Mouse (Mus musculus) hindbrain, embryonic 10.5 days (tissue): ENCODE measurements around the gene Atp6v1f. TPM values are rescaled to one million over a fixed set of nuclear protein-coding genes. Genes with fewer than 3 reads are reported as not detected.

Experiments
- DNase-seq: peaks from one replicate; pipeline ENCODE4 v3.0.0-alpha.2; 2017; ENCODE audit warnings: low spot score
- H3K27ac ChIP-seq: fragments of 300-500 bp; sonication (generic); 2 replicates; pipeline ENCODE4 v1.5.1; 2016; ENCODE audit warnings: mild to moderate bottlenecking, moderate library complexity
- H3K27me3 ChIP-seq: fragments of 300-500 bp; sonication (generic); 2 replicates; pipeline ENCODE4 v1.6.1; 2016; ENCODE audit warnings: mild to moderate bottlenecking; ENCODE audit not compliant: poor library complexity, insufficient read depth, severe bottlenecking
- H3K36me3 ChIP-seq: fragments of 300-500 bp; sonication (generic); 2 replicates; pipeline ENCODE4 v1.6.1; 2016; ENCODE audit warnings: mild to moderate bottlenecking, moderate library complexity
- H3K4me1 ChIP-seq: fragments of 300-500 bp; sonication (generic); replicated peaks from 2 replicates; pipeline ENCODE4 v1.6.1; 2016; ENCODE audit warnings: mild to moderate bottlenecking
- H3K4me3 ChIP-seq: fragments of 300-500 bp; sonication (generic); 2 replicates; pipeline ENCODE4 v1.5.1; 2016; ENCODE audit warnings: mild to moderate bottlenecking, moderate library complexity
- H3K9me3 ChIP-seq: fragments of 300-500 bp; sonication (generic); 2 replicates; pipeline ENCODE4 v1.6.1; 2016; ENCODE audit warnings: mild to moderate bottlenecking, moderate library complexity
- WGBS: fragments of 180-500 bp; shearing (Covaris S2); methylation state at CpG from one replicate; pipeline ENCODE4 v1.1.7; 2016; 5-methylcytosine and 5-hydroxymethylcytosine counted together
- polyA plus RNA-seq: library from polyadenylated mRNA; unstranded; fragments of >200 nt; fragmentation: Nextera tagmentation; extraction: Ambion mirVana; gene quantifications from 2 replicates; pipeline ENCODE4 v1.2.1, GENCODE M21; 2016

Atp6v1f gene
- polyA plus RNA-seq, 1 experiment from 2014 or later: 252 TPM

DNA sequence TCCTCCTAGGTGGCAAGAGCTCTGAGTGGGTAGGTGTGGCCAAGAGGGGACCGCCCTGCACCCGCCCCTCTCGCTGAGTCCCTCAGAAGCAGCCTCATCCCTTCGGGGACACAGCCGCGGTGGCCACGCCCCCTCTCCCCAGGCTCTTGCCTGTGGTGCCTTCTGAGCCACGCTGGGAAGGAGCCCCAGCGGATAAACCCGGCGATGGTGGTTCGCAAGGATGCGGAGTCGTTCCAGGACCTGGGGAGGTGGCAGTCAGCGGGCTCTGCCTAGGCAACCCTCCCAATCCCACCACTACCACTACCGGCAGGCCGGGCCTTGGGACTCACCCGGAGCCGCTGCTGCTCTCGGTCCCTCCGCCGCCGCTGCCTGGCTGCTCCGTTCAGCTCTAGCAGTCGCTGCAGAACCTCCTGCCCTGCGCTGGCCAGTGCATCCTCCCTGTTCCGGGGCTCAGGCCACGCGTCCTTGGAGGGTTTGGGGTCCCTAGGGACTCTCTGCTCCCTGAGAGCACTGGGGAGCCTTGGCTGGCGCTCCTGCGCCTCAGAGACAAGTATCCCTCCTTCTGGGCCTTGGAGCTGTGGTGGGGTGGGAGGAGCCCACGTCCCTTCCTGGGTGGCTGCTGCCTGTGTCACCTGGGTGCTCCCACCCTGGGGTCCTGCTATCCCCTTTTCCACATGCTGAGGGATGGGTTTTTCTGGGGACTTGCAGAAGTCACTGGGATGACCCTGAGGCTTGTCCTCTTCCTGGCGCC is 6.6 kb downstream of the Atp6v1f start:
- peak overlapping the region; percentile 63 for H3K27ac ChIP-seq
- WGBS: 1% methylated on average over 33 of the region's 33 CpGs
- no peaks in the 10 kb centered on the region for H3K9me3 ChIP-seq
- peak; percentile 79 for DNase-seq
- peak overlapping the region; percentile 59 for H3K4me3 ChIP-seq
- peaks cover 49% of the 10 kb centered on the region for H3K27me3 ChIP-seq
- H3K36me3 ChIP-seq: peaks cover 24% of the 10 kb centered on the region
- H3K4me1 ChIP-seq: peaks cover 19% of the 10 kb centered on the region

DNA sequence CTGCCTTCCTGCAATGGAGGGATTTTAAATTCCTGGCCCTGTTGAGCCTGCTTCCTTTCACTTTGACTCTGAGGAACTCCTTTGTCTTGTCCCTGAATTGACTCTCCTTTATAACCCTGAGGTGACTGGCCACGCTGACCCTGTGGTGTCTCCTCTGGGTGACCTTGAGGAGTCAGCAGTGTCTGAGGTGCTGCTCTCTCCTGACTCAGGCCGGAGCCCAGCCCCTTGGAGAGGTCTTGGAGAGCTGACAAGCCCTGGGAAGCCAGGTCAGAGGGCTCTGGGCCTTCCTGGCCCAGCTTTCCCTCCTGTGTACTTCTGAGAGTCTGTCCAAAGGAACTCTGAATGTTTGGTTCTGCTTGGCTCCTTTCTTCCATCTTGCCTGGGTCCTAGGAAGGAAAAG is 7.2 kb downstream of the Atp6v1f start:
- H3K4me3 ChIP-seq: peak overlapping the region; percentile 59; the same call in 1 of the 2 replicates
- H3K27ac ChIP-seq: no peak overlapping the region
- H3K27me3 ChIP-seq: peaks cover 49% of the 10 kb centered on the region
- no peak for DNase-seq
- H3K4me1 ChIP-seq: peaks cover 18% of the 10 kb centered on the region
- WGBS: 46% methylated on average over 2 of the region's 2 CpGs
- no peaks in the 10 kb centered on the region for H3K9me3 ChIP-seq
- peaks cover 22% of the 10 kb centered on the region for H3K36me3 ChIP-seq

DNA sequence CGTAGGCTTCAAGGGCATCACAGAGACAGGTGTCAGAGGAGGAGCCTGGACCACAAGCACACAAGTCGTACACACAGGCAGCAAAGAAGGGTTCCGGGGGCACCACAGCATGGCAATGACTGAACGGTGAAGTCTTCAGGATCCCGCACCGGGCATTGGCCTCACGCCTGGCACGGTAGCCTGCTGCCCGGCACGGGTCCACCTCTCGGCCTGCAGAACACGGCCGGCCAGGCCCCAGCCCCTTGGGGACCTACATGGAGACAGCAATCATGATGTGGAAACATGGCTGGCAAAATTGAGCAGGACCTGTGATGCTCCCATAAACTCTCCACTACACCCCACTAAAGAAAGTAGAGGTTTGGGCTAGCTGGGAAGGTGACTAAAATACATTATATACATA is 15.2 kb downstream of the Atp6v1f start:
- Histone ChIP-seq H3K9me3 (no peaks in the 10 kb centered on the region), H3K27ac (no peak overlapping the region), H3K27me3 (peaks cover 41% of the 10 kb centered on the region), H3K36me3 (no peaks in the 10 kb centered on the region), H3K4me1 (peaks cover 14% of the 10 kb centered on the region), H3K4me3 (no peak overlapping the region)
- 95% methylated on average over 13 of the region's 13 CpGs for WGBS
- DNase-seq: no peak

DNA sequence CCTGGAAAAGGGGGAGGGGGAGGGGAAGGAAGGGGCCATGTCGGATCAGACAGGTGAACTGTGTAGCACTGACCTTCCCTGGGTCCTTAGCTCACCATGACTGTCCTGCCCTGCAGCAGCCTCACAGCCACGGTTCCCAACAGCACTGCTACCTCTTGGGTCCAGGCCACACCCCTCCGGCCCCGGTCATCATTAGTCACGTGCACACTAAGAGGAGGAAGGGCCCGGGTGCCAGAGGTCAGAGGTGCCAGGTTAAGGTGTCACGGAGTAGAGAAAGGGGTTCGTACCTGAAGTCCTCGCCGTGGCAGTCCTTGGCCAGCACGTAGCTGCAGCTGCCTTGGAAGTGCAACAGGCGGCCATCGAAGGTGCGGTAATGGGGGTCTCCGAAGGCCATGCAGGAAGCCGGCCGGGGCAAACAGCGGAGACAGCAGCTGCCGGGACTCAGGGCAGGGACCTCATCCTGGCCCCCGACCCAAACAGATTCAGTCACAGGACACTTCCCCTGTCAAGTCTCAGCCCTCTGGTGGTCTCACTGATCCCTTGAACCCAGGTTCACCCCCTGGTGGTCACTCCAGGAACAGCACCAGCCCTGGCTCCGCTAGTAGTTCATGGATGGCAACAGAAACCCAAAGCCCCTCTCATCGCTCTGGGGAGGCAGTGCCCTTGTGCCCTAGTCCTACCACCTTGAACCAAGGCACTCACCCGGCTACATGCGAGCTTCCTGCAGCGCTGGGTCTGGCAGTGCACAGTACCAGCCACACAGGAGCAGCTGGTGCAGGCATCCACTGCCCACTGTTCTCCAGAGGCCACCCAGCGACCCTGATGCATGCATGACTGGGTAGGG is 17.4 kb downstream of the Atp6v1f start:
- H3K4me3 ChIP-seq: peak overlapping the region; percentile 56
- no peaks in the 10 kb centered on the region for H3K36me3 ChIP-seq
- H3K27ac ChIP-seq: no peak overlapping the region
- no peaks in the 10 kb centered on the region for H3K9me3 ChIP-seq
- peak; percentile 90 for DNase-seq
- peaks cover 36% of the 10 kb centered on the region for H3K27me3 ChIP-seq
- WGBS: 5% methylated on average over 26 of the region's 26 CpGs
- peaks cover 14% of the 10 kb centered on the region for H3K4me1 ChIP-seq

DNA sequence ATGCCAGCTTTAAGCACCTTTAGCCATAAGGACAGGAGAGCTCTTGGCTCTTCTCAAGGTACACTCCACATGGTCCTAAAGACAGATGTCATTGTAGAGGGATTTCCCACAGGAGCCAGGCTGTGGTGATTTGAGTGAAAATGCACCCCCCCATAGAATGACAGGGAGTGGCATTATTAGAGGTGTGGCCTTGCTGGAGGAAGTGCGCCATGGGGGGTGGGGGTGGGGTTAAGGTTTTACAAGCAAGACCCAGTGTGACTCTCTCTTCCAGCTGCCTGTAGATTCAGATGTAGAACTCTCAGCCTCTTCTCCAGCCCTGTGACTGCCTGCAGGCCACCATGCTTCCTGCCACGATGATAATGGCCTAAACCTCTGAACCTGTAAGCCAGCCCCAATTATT is 18.4 kb downstream of the Atp6v1f start:
- no peak for DNase-seq
- H3K36me3 ChIP-seq: 0 out of 2 replicates have a peak, but pooled peaks cover 4% of the 10 kb centered on the region
- WGBS: 48% methylated on average over 2 of the region's 2 CpGs
- no peaks in the 10 kb centered on the region for H3K9me3 ChIP-seq
- H3K27me3 ChIP-seq: peaks cover 45% of the 10 kb centered on the region
- H3K4me3 ChIP-seq: no peak overlapping the region
- peaks cover 14% of the 10 kb centered on the region for H3K4me1 ChIP-seq
- no peak overlapping the region for H3K27ac ChIP-seq

DNA sequence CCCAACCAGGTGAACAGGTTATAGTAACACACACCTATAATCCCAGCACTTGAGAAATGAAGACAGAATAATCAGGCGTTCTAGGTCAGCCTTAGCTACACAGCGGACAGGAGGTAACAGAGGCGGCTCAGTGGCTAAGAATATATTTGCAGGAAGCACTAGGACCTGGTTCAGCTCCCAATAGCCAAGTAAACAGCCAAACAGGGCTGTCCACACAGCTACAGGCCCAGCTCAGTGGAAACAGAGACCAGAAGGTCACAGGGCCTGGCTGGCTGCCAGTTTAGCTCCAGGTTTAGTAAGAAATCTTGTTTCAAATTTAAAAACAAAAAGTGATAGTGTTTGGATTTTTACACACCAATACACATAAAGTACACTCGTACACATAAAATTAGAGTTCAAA is 26.6 kb downstream of the Atp6v1f start:
- Histone ChIP-seq H3K4me3 (no peak overlapping the region), H3K4me1 (peaks cover 21% of the 10 kb centered on the region), H3K36me3 (0 out of 2 replicates have a peak, but pooled peaks cover 9% of the 10 kb centered on the region), H3K27me3 (peaks cover 82% of the 10 kb centered on the region), H3K27ac (no peak overlapping the region), H3K9me3 (no peaks in the 10 kb centered on the region)
- WGBS: 87% methylated on average over 4 of the region's 4 CpGs
- no peak for DNase-seq

DNA sequence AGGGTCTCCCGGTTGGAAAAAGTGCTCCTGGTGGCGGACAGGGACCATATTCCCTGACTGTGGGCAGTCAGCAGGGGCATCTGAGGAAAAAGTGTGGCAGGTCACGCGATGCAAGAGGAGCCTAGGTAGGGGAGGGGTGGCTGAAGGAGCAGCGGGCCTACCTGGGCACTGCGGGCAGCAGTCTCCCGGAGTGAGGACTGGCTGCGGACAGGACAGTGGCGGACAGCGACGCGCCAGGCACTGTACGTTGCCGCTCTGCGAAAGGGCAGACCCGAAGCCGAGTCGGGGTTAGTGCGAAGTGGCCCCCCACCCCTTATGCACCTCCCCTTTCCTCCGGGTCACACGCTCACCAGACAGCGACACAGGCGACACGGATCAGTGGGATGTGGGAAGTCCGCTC is 28.8 kb downstream of the Atp6v1f start:
- H3K36me3 ChIP-seq: 0 out of 2 replicates have a peak, but pooled peaks cover 5% of the 10 kb centered on the region
- H3K4me3 ChIP-seq: peak overlapping the region; percentile 12; the same call in 1 of the 2 replicates
- WGBS: 12% methylated on average over 25 of the region's 25 CpGs
- H3K4me1 ChIP-seq: peaks cover 21% of the 10 kb centered on the region
- no peak for DNase-seq
- H3K27me3 ChIP-seq: peaks cover 73% of the 10 kb centered on the region
- H3K9me3 ChIP-seq: no peaks in the 10 kb centered on the region
- H3K27ac ChIP-seq: no peak overlapping the region

DNA sequence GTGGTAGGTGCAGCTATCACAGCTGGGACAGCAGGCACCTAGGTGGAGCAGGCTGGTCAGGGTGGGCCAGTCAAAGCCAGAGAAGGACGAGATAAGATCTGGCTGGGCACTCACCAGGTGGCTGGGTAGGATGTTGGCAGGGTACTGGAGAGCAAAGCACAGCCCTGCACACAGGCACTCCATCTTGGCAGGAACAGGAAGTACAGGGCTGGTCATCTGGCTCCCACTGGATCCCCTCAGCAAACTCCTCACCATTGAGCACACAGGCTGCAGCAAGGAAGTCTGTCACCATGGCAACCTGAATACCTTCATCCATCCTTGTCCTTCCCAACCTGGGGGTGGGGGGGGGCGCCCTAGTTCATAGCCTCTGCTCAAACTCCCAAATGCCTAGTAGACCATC is 30.3 kb downstream of the Atp6v1f start:
- H3K4me3 ChIP-seq: no peak overlapping the region
- peaks cover 60% of the 10 kb centered on the region for H3K27me3 ChIP-seq
- no peak for DNase-seq
- 0 out of 2 replicates have a peak, but pooled peaks cover 5% of the 10 kb centered on the region for H3K36me3 ChIP-seq
- no peaks in the 10 kb centered on the region for H3K9me3 ChIP-seq
- H3K27ac ChIP-seq: no peak overlapping the region
- H3K4me1 ChIP-seq: peaks cover 21% of the 10 kb centered on the region
- WGBS: 45% methylated on average over 2 of the region's 2 CpGs

DNA sequence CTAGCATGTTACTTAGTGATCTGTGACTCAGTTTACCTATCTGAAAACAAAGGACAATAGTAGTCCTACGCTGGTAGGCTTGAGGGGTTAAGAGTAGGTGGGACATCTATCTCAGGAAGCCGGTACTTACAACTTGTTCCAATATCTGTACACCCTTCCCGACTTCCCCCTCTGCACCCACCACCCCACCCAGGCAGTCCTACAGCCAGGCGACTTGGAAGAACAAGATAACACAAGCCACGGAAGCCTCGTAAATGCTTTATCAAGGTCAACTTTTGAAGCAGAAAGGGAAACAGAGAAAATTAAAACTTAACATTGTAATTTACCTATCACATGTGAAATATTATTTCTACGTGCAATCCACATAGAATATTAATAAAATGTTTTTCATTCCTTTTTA is 32.7 kb downstream of the Atp6v1f start:
- DNase-seq: no peak
- Histone ChIP-seq H3K4me1 (peaks cover 21% of the 10 kb centered on the region), H3K27me3 (peaks cover 55% of the 10 kb centered on the region), H3K36me3 (0 out of 2 replicates have a peak, but pooled peaks cover 5% of the 10 kb centered on the region), H3K27ac (no peak overlapping the region), H3K4me3 (no peak overlapping the region), H3K9me3 (no peaks in the 10 kb centered on the region)
- 88% methylated on average over 7 of the region's 7 CpGs for WGBS

DNA sequence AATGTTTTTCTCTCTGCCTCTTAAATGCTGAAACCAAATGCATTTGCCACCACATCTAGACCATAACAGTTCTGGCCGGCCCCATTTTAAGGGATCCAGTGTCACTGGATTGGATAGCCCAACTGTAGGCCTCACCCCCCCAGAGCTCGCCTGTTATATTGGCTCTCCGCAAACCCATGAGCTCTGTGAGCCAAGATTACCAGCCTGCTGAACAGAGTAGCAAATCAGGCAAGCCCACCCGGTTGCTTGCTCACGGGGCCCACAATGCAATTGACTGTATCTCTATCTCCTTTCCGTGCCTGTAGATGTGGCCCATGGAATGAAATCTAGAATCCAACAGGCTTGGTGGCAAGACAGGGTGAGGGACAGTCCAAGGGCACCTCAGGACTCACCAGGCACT is 33.3 kb downstream of the Atp6v1f start:
- no peaks in the 10 kb centered on the region for H3K9me3 ChIP-seq
- no peak overlapping the region for H3K27ac ChIP-seq
- no peak for DNase-seq
- no peak overlapping the region for H3K4me3 ChIP-seq
- H3K27me3 ChIP-seq: peaks cover 55% of the 10 kb centered on the region
- 0 out of 2 replicates have a peak, but pooled peaks cover 5% of the 10 kb centered on the region for H3K36me3 ChIP-seq
- WGBS: 91% methylated on average over 6 of the region's 6 CpGs
- H3K4me1 ChIP-seq: peaks cover 18% of the 10 kb centered on the region

DNA sequence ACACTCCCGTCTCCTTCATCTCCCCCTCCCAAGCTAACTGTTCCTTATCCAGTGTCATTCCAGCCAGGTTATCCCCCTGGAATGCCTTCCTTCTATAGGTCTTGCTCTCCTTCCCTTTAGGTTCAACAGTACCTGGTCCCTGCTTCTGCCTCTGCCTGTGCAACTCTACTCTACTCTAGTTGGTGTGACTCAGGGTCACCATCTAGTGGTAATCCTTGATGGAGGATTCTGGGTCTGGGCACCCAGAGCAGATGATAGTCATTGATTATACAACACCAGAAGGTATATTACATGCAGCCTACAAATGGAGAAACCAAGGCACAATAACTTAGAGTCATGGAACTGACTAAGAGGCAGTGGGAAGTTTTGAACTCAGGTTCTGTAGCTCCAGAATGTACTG is 34.1 kb downstream of the Atp6v1f start:
- Histone ChIP-seq H3K9me3 (no peaks in the 10 kb centered on the region), H3K4me3 (no peak overlapping the region), H3K4me1 (peaks cover 16% of the 10 kb centered on the region), H3K27me3 (peaks cover 55% of the 10 kb centered on the region), H3K36me3 (0 out of 2 replicates have a peak, but pooled peaks cover 5% of the 10 kb centered on the region), H3K27ac (no peak overlapping the region)
- DNase-seq: no peak
- WGBS: 90% methylated on average over 1 of the region's 1 CpGs

DNA sequence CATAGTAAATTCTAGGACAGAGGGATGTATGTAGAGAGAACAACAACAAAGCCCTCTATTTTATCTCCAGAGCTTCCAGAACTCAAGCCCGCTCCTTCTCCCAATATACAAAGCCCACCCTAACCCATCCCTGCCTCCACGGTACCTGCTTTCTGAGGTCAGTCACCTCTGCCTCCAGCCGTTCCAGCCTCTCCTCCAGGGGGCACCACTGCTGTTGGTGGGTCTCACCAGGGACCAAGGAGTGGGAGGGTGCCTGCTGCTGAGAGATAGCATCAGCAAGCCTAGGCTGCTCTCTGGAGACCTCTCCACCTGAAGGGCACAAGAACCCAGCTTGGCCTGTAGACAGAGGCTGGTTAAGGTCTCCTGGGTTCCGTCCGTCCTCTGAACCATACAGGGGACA is 38.0 kb downstream of the Atp6v1f start:
- Histone ChIP-seq H3K4me3 (no peak overlapping the region), H3K9me3 (no peaks in the 10 kb centered on the region), H3K27me3 (peaks cover 67% of the 10 kb centered on the region), H3K36me3 (no peaks in the 10 kb centered on the region), H3K4me1 (peaks cover 31% of the 10 kb centered on the region), H3K27ac (no peak overlapping the region)
- WGBS: 83% methylated on average over 5 of the region's 5 CpGs
- DNase-seq: no peak

DNA sequence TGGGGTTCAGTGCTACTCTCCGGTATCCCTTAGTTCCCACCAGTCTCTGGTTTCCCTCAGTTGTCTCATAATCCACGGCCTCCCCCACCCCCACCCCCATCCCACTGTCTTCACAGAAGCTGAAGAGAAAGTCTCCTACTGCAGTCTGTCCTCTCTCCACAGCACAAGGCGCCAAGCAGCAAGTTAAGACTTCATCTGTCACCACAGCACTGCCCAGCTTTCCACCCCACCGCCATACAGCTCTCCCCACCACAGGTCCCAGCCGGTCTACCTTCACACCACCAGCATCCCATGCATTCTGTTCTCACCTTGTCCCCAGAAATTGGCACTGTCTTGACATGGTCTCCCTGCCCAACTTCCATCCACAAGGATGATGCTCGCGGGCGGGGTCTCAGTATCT is 39.3 kb downstream of the Atp6v1f start:
- H3K4me3 ChIP-seq: peak overlapping the region; percentile 59
- no peaks in the 10 kb centered on the region for H3K36me3 ChIP-seq
- 0 out of 2 replicates have a peak overlapping the region, but pooled peaks have one; percentile 85 for H3K27ac ChIP-seq
- no peaks in the 10 kb centered on the region for H3K9me3 ChIP-seq
- WGBS: 27% methylated on average over 8 of the region's 8 CpGs
- peaks cover 31% of the 10 kb centered on the region for H3K4me1 ChIP-seq
- peaks cover 75% of the 10 kb centered on the region for H3K27me3 ChIP-seq
- DNase-seq: no peak
